Mouse (Mus musculus) cerebellum, postnatal 10 days (tissue): ENCODE measurements around the gene Nap1l4.
A peak's percentile ranks its signal among the peaks of the same experiment; 100 is the strongest.
"Not testable (repeated sequence)": the region's sequence is repeated elsewhere in the genome, so short reads cannot be mapped to it uniquely, and the experiment has no call there.

Experiments used
- DNase-seq, 2 experiments: peaks; one replicate each; pipeline ENCODE4 v3.0.0; 2021; ENCODE audit warnings: mixed read lengths in 2 of 2

The Nap1l4 gene

GRCm38 (mm10) chr7:143548976-143549457 lies at the start of gene Nap1l4:
Nap1l4 (minus strand) TSS chr7:143549106.
- DNase-seq = peak; percentile 97 to 98

- peak; percentile 17 to 31 for DNase-seq
Observed at GRCm38 (mm10) chr7:143594865-143595264, 46.0 kb upstream of the Nap1l4 start.

GRCm38 (mm10) chr7:143592255-143592654 lies 43.3 kb upstream of the Nap1l4 start:
- DNase-seq = no peak

- peak; percentile 40 to 61 for DNase-seq
Observed at GRCm38 (mm10) chr7:143588006-143588405, 39.1 kb upstream of the Nap1l4 start.

- no peak for DNase-seq
Observed at GRCm38 (mm10) chr7:143587586-143587985, 38.7 kb upstream of the Nap1l4 start.

- DNase-seq = peak; percentile 82
Observed at GRCm38 (mm10) chr7:143583956-143584355, 35.0 kb upstream of the Nap1l4 start.

- DNase-seq = no peak
Observed at GRCm38 (mm10) chr7:143583025-143583424, 34.1 kb upstream of the Nap1l4 start.

- no peak for DNase-seq
Observed at GRCm38 (mm10) chr7:143575751-143576150, 26.8 kb upstream of the Nap1l4 start.

GRCm38 (mm10) chr7:143565648-143566039 lies 16.7 kb upstream of the Nap1l4 start:
- no peak for DNase-seq

GRCm38 (mm10) chr7:143565015-143565647 lies 16.2 kb upstream of the Nap1l4 start:
- DNase-seq = no peak

GRCm38 (mm10) chr7:143563787-143564186 lies 14.9 kb upstream of the Nap1l4 start:
- no peak for DNase-seq

- peak; percentile 15 to 18 for DNase-seq
Observed at GRCm38 (mm10) chr7:143557616-143558015, 8.7 kb upstream of the Nap1l4 start.

GRCm38 (mm10) chr7:143556964-143557610 lies 8.2 kb upstream of the Nap1l4 start:
- DNase-seq = peak; percentile 59 to 80

GRCm38 (mm10) chr7:143549588-143550220 lies 798 bp upstream of the Nap1l4 start:
- DNase-seq = peak in 1 of 2 experiments; percentile 13

- no peak for DNase-seq
Observed at GRCm38 (mm10) chr7:143548231-143548961, 510 bp downstream of the Nap1l4 start.

- no peak for DNase-seq
Observed at GRCm38 (mm10) chr7:143546554-143546953, 2.4 kb downstream of the Nap1l4 start.

GRCm38 (mm10) chr7:143544368-143544767 lies 4.5 kb downstream of the Nap1l4 start:
- peak; percentile 49 to 72 for DNase-seq

- DNase-seq = no peak
Observed at GRCm38 (mm10) chr7:143538671-143539070, 10.2 kb downstream of the Nap1l4 start.

GRCm38 (mm10) chr7:143538229-143538628 lies 10.7 kb downstream of the Nap1l4 start:
- not testable (repeated sequence) for DNase-seq

GRCm38 (mm10) chr7:143536251-143536650 lies 12.7 kb downstream of the Nap1l4 start:
- no peak for DNase-seq

- DNase-seq = no peak
Observed at GRCm38 (mm10) chr7:143533284-143533683, 15.6 kb downstream of the Nap1l4 start.

- peak; percentile 26 for DNase-seq
Observed at GRCm38 (mm10) chr7:143532410-143532809, 16.5 kb downstream of the Nap1l4 start.

GRCm38 (mm10) chr7:143519333-143519732 lies 29.6 kb downstream of the Nap1l4 start:
- DNase-seq = no peak
